Mouse (Mus musculus): ENCODE data around the gene Plbd2.

Plbd2 gene

DNA sequence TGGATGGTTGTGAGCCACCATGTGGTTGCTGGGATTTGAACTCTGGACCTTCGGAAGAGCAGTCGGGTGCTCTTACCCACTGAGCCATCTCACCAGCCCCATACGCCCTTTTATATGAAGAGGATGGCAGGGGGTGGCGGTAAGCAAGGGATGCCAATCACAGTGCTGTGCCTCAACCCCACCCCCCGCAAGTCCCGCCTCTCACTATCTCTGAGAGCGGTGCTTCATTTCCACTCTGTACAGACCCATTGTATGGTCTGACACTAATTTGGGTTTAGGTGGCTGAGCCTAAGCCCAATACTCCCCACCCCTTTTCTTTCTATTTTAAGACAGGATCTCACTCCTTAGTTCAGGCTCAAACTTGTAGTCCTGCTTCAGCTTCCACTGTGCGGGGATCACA lies 27.6 kb downstream of the Plbd2 start:
- no peak for DNase-seq (ENCODE audit: low read depth, low spot score)

DNA sequence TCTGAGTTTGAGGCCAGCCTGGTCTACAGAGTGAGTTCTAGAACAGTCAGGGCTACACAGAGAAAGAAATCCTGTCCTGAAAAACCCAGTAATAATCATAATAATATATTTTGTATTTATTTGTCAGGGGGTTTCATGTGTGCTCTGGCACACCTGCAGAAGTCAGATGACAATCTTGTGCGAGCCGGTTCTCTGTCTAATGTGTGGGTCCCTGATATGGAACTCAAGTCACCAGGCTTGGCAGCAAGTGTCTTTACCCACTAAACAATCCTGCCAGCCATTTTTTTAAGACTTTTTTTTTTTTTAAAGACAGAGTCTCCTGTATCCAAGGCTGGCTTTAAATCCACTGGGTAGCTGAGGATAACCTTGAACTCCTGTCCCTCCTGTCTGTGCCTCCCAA lies 30.1 kb downstream of the Plbd2 start:
- no peak for DNase-seq (ENCODE audit: low read depth, low spot score)

DNA sequence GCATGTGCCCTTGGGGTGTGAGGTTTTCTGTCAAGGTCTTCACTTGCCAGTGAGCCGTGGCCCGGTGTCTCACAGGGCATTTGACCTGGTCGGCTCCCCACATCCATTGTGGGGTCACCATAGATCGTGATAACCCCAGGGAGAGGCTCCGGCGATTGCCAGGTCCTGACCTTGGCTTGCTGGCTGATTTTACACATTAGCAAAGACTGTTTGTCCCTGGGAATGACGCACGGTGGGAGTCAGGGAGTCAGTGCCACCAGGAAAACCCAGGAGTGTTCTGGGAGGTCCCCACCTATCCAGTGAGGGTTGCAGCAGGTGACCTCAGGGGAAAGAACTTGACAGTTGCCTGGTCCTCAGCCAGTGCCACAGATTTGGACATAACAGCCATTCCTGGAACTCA lies 30.7 kb downstream of the Plbd2 start, which contains the start of gene Sdsl:
TSS of gene Sdsl (minus strand) at position 41 of the 400 bp plus-strand sequence.
- no peak for DNase-seq (ENCODE audit: low read depth, low spot score)

DNA sequence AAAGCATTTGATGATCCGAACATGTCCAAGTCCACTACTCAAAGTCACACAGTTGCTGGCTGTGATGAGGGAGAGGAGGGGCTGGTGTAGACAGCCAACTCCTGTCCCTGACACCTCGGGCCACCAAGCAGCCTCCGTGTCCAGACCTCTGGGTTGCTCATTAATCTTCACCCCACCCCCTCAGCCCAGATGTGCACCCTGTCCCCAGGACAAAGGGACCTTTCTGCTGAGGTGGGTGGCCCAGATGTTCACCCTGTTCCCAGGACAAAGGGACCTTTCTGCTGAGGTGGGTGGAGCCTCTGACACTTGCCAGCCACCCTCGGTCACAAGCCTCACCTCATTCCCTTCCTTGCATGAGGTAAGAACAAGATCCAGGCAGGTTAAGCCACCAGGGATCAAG lies 31.9 kb downstream of the Plbd2 start:
- no peak for DNase-seq (ENCODE audit: low read depth, low spot score)

DNA sequence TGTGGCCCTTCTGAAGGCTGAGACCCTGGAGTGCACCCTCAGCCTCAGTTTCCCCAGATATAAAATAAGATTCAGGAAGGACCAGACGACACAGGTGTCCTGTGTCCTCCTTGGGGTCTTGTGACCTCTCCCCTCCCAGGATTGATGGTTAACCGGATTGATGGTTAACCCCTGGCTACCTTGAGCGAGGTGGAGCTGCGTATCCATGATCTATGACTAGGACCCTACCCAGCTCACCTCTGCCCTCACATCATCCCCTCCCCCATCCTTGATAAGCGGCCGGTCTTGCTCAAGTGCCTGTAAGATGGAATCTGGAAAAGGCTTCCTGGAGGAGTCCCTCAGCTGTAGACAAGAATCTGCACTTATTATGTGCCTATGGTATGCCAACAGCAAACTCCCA lies 34.6 kb downstream of the Plbd2 start:
- no peak for DNase-seq (ENCODE audit: low read depth, low spot score)

DNA sequence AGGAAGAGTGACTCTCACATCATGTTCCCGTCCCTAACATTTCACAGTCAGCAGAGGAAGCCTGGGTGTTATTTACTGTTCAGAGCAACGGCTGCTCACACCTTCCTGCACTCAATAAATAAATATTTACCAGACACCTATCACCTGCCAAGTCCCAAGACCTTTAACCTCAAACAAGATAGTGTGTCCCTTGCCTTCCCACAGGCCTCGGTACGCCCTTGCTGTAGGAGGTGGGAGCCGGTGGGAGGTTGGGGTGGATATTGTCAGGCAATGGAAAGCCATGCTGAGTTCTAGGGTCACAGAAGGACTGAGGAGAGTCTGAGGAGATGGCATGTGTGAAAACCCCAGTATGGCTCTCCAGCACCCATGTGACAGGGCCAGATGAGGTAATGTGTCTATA lies 35.1 kb downstream of the Plbd2 start:
- no peak for DNase-seq (ENCODE audit: low read depth, low spot score)

DNA sequence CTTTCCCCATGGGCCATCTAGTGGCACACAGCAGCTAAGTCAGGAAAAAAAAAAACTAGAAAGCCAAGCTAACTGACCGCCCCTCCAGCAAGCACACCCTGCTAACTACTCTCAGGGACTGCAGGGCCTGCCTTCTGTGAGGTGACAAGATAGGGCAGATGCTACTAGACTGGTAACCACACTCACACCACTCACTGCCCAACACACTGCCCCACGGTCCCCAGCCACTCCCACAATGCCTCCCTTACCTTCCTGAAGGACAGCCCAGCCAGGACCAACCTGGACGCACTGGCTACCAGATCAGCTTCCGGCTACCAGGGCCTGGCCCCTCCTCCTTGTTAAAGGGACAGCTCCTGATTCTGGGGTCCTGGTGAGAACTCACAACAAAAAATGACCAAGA lies 36.4 kb downstream of the Plbd2 start:
- no peak for DNase-seq (ENCODE audit: low read depth, low spot score)

DNA sequence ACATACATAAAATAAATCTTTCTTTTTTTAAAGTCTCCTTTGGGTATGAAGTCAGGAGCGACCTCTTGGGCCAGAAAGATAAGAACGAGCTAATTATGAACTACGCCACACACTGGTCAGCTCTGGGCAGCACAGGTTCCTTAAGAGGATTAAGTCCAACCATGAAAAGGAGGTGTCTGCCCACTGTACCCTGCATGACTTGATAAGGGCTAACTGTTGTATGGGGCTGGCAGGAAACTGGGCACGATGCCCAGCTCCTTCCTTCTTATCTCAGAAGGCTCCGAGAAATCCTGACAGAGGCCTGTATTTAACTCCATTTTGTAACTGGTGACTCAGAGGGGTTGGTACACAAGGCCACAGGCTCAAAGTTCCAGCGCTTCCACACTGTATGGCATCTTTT lies 37.6 kb downstream of the Plbd2 start:
- DNase-seq (ENCODE audit: low read depth, low spot score), result no peak

DNA sequence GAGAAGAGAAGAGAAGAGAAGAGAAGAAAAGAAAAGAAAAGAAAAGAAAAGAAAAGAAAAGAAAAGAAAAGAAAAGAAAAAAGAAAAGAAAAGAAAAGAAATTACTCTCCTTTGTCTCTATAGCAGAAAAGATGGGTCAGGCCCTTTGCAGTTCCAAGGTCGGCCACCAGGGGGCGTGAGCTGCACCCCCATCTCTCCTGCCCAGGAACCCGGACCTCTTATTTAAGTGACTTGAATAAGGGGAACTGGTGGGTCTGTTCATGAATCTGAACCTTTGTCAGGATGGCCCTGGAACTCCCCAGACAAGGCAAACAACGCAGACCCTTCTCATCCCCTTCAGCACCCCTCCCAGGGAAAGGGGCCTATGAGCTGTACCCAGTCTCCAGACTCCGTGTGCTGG lies 38.4 kb downstream of the Plbd2 start:
- DNase-seq (ENCODE audit: low read depth, low spot score), result peak; percentile 64

DNA sequence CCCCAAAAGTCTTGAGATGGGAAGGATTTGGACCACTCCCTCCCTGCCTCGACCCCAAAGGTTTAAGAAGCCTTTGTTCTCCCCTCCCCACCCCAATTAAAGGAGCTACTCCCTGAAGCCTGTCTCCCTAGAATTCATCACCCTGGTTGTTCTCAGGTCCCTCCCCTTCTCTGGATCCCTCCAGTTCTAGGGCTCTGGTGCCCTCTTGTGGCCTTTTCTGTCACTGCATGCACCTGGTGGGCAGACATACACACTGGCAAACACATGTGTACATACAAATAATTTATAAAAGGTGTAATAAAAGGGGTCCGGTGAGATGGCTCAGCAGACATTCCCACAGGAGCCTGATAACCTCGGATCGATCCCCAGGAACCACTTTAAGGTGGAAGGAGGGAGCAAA lies 39.1 kb downstream of the Plbd2 start:
- DNase-seq (ENCODE audit: low read depth, low spot score), result peak; percentile 53

DNA sequence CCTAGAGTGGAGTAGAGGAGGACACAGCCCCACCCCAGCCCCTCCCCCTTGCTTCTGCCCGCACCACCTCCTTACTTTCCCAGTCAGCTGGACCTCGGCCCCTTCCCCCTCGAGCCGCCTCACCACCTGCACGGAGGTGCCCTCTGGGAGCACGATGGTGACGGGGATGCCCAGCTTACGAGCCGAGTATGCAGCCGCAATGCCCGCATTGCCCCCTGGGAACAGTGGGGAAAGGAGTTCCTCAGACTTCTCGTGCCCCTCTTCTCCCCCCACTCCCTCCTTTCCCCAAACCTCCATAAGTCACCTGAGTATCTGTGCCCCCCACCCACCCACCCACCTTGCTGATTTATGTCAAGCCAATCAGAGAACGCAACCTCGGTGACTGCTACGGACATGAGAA lies 41.5 kb downstream of the Plbd2 start:
- no peak for DNase-seq (ENCODE audit: low read depth, low spot score)

DNA sequence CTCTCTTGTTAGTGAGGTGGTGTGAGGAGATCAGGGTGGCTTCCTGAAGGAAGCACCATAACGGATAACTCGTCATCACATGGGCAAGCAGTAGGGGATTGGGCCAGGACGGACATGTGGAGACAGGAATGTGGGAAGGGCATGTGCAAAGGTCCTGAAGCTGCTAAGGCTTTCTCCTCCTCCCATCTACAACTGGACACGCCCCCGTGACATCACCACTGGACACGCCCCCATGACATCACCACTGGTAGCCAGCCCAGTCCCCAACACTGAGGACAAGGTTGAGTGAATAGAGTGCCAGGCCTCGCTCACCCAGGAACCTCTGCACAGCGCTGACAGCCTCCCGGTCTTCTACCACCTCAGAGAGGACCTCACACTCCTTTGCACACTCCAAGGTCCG lies 44.3 kb downstream of the Plbd2 start:
- no peak for DNase-seq (ENCODE audit: low read depth, low spot score)

DNA sequence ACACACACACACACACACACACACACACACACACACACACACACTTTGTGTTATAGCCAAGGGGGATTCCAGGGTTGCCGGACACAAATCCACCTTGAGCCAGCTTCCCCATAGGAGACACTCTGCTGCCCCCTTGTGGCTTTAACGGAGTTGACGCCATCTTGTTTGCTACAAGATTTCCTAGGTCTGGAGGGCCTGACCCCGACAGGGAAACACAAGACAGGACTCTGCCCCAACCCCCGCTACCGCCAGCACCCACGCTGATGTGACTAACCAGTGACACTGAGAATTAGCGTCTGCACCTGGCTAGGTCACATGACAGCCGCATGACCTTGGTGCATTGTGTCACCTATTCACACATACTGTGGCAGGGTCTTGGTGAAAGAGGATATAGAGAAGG lies 45.8 kb downstream of the Plbd2 start:
- peak; percentile 79 for DNase-seq (ENCODE audit: low read depth, low spot score)

DNA sequence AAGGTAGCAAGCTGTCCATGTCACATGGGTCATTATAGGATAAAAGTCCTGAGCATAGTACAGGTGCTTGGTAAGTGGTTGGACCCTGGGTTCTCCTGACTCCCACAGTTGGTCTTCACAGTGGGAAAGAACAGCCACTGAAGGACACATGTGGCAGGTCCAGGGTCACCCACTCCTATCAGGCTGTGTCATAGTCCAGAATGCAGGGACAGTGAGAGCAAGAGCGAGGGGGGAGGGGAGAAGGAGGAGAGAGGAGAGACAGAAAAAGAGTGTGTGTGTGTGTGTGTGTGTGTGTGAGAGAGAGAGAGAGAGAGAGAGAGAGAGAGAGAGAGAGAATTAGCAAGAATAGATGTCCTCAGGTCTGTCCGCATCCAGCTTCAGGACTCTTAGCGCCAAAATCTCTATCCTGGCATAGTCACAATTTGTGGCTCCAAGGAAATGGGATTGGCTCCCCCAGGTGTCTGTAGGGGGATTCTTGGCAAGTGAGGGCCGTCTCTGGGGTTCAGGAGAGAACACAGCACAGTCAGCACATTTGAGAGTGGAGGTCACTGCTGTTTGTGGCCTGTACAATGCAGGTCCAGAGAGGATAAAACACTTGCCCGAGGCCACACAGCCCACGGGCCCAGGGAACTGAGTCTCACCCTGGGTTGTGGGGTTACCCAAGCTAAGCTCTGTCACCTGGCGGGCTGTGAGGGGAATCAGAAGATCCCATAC lies 46.4 kb downstream of the Plbd2 start:
- DNase-seq (ENCODE audit: low read depth, low spot score), result no peak

DNA sequence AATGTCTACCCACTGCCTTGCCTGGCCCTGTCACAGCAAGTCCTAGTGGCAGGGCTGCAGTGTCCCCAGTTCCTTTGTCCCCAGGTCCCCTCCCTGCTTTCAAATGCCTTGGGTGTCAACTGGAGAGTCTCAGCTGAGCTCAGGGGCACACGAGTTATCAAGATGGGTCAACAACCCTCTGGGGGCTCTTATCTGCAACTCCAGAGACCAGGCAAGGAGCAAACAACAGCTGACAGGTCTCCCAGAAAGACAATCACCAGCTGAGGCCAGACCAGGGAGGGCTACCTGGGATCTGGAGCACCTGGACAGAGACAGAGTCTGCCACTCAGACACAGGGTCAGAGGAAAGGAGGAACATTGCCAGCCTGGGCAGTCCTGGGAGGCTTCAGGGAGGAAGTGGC lies 47.2 kb downstream of the Plbd2 start:
- no peak for DNase-seq (ENCODE audit: low read depth, low spot score)

DNA sequence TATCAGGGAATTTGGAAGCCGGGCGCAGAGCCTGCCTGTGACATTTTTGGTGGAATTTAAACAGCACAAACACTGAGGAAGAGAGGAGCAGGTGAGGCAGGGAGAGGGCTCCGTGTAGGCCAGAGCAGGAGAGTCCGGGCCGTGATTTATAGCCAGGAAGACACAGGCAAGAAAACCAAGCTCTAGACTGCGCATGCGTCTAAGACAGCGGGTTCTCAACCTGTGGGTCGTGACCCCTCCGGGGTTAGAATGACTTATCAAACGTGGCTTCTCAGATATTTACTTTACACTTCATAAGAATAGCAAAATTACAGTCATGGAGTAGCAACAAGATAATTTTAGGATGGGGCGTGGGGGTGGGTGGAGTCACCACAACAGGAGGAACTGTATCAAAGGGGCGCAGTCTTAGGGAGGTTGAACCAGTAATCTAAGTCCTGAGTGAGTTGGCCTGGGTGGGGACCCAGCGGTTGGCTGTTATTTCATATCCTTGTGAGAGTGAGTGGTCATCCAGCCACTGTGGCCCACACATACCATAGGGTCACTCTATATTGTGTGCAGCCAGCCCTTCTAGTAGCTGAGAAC lies 48.6 kb downstream of the Plbd2 start:
- no peak for DNase-seq (ENCODE audit: low read depth, low spot score)

DNA sequence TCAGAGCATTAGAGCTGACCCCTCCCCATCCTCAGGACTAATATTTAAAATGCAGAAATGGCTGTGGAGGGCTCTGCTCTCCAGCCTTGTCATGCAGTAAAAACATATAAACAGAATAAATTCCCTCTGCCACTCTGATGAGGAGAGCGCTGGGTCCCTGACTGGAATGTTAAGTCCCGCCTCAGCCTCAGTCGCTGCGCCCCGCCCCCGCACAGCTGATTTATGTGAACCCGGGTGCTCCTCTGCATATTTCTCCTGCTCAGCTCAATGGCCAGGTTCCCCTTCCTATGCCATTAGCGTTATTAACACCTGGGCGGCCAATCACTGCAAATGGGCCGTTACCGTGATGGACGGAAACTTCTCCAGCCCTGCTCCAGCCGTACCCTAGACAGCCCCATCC lies 56.1 kb downstream of the Plbd2 start:
- no peak for DNase-seq (ENCODE audit: low read depth, low spot score)

DNA sequence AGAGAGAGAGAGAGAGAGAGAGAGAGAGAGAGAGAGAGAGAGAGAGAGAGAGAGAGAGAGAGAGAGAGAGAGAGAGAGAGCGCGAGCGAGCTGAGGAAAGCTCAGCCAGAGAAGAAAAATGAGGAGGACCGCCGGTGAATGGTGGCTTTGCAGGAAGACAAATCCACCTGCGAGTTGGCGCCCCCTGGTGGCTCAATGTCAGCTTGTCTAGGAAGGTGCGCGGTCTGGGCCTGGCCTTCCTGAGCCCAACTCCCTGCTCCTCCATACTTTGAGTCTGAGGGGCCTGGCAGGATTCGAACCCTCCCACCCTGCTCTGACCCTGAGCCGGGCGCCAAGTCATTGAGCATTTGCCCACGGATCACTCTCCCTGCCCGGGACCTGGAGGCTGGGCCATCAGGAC lies 62.7 kb downstream of the Plbd2 start:
- DNase-seq (ENCODE audit: low read depth, low spot score), result peak; percentile 68

DNA sequence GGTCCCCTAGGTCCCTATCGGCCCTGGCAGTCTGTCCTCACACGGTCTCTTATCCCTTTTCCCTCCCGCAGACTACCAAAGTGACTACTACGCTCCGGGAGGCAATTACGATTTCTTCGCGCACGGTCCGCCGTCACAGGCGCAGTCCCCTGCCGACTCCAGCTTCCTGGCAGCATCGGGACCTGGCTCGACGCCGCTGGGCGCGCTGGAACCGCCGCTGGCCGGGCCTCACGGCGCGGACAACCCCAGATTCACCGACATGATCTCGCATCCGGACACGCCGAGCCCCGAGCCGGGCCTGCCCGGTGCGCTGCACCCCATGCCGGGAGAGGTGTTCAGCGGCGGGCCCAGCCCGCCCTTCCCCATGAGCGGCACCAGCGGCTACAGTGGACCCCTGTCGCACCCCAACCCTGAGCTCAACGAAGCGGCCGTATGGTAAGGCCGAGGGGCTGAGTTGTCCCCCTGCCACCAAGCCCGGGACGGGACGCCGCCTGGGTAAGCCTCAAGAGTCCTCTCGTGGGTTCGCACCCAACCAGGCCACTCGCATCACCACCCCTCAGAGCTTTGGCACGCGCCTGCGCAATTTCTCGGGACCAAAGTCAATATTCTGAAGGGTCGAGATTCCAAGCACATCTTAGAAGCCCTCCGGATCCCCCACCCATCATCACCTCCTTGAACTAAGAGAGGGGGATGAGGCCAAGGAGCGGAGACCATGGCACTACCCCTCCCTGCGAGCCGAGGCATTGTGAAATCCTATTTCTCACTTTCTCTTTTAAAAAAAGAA lies 63.3 kb downstream of the Plbd2 start:
- no peak for DNase-seq (ENCODE audit: low read depth, low spot score)

DNA sequence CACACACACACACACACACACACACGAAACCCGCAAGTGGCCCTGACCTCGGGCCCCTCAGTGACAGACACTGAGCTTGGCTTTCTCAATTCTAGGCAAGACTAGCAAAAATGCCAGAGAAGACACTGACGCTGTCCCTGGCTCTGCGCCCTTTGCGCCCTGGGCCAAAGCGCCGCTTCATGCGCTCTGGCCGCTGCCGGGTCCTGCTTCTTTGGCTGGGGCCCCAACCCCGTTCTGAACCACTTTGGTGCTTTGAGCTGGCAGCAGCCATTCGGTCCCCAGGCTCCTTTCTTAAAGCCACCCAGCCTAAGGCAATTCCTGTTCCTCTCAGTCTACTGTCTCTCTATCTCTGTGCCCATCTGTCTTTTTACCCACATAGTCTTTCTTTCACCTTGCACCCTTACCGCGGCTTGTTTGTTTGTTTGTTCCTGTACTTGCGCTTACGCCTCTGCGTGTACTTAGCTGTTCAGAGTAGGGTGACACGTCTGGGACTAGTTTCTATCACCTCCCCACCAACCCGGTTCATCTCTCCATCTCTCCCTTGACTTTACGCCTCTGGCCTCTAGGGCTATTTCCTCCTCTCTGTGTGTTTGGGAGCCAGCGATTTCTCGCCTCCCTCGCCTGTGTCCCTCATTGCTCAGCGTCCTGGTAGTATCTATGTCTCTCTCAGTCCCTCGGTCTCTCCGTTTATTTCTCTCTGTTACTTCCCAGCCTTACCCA lies 64.3 kb downstream of the Plbd2 start:
- DNase-seq (ENCODE audit: low read depth, low spot score), result no peak

DNA sequence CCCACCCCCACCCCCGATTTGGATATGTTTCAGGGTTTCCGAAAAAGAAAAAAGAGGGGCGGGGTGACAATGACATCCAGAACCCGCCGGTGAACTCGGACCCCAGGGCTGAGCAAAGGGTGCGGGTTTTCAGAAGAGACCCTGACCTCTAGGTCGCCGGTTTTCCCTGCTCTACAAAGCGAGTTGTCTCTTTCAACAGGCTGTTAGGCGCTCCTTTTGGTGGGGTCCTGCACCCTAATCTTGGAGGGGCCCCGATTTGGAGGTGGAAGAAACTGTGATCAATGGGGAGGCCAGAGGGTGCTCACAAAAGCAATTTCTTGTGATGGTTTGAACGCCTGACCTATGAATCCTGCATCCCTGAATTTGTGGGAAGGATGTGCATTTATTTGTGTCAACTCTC lies 65.0 kb downstream of the Plbd2 start:
- DNase-seq (ENCODE audit: low read depth, low spot score), result no peak

DNA sequence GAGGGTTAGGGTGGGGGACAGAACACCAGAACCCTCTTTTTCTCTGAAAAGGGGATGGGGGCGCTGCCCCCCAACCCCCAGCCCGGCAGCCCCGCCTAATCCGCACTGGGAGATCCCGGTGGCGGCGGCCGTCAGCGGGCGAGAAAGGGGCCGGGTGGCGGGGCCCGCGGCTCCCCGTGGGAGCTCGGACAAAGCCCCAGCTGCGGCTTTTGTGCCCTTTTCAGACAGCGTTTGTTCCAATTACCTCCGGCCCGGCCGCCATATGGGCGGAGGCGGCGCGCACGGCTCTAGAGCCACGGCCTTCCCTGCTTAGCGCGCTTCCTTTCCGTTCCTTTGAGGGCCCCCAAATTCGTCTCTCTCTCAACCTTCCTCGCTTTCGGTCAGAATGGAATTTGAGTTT lies 65.4 kb downstream of the Plbd2 start:
- DNase-seq (ENCODE audit: low read depth, low spot score), result no peak

Data from A20 (cell line).